Mouse (Mus musculus) neutrophil, adult 5-6 weeks (primary cell): ENCODE measurements at regions not wholly inside any gene's neighbourhood (a gene's known extent, or its start where the extent isn't known, plus 50 kb on each side); places are given as distances from the start of the nearest gene placed in this dataset.

Experiments
- ATAC-seq: fragments of 151-379, 151-347 bp; 2 replicates; pipeline ENCODE4 v1.8.0; 2017; ENCODE audit warnings: mild to moderate bottlenecking, moderate TSS enrichment; ENCODE audit not compliant: insufficient number of reproducible peaks, poor library complexity, low FRiP score, severe bottlenecking; ENCODE audit errors: extremely low read depth

GRCm38 (mm10) chr9:100277361-100277760 lies 209.2 kb downstream of the Il20rb start:
- ATAC-seq = no peak

- ATAC-seq = no peak
Measured at GRCm38 (mm10) chr9:100266528-100267387, 219.8 kb downstream of the Il20rb start.

- ATAC-seq = no peak
Measured at GRCm38 (mm10) chr9:100252409-100252808, 234.2 kb downstream of the Il20rb start.
